Mouse (Mus musculus) heart, embryonic 11.5 days (tissue): ENCODE results near the gene Gns. TPM values are rescaled to one million over a fixed set of nuclear protein-coding genes. Genes with fewer than 3 reads are reported as not detected.

Experiments
- ATAC-seq: fragments of 200-750 bp; cut with Nextera tagmentation; replicated peaks from 2 replicates; pipeline ENCODE4 v1.8.0; 2017; ENCODE audit warnings: moderate library complexity; ENCODE audit not compliant: insufficient number of reproducible peaks, low FRiP score, low TSS enrichment
- H3K27ac ChIP-seq: fragments of 300-500 bp; sonication (generic); 2 replicates; pipeline ENCODE4 v1.5.1; 2014; ENCODE audit warnings: mild to moderate bottlenecking, low read depth, low read length
- H3K27me3 ChIP-seq: fragments of 300-500 bp; sonication (generic); 2 replicates; pipeline ENCODE4 v1.6.1; 2014; ENCODE audit warnings: mild to moderate bottlenecking, low read length, mixed read lengths; ENCODE audit not compliant: control insufficient read depth, insufficient read depth
- H3K36me3 ChIP-seq: fragments of 300-500 bp; sonication (generic); 2 replicates; pipeline ENCODE4 v1.6.1; 2014; ENCODE audit warnings: mild to moderate bottlenecking, low read length, moderate library complexity, mixed read lengths; ENCODE audit not compliant: control insufficient read depth, insufficient read depth
- H3K4me1 ChIP-seq: fragments of 300-500 bp; sonication (generic); 2 replicates; pipeline ENCODE4 v1.6.1; 2014; ENCODE audit warnings: low read length; ENCODE audit not compliant: control insufficient read depth, insufficient read depth
- H3K4me2 ChIP-seq: fragments of 300-500 bp; sonication (generic); 2 replicates; pipeline ENCODE4 v1.6.1; 2014; ENCODE audit warnings: mild to moderate bottlenecking, moderate library complexity
- H3K4me3 ChIP-seq: fragments of 300-500 bp; sonication (generic); 2 replicates; pipeline ENCODE4 v1.5.1; 2014; ENCODE audit warnings: low read depth, low read length
- H3K9ac ChIP-seq: fragments of 300-500 bp; sonication (generic); 2 replicates; pipeline ENCODE4 v1.6.1; 2014; ENCODE audit warnings: mild to moderate bottlenecking, low read depth, low read length, moderate library complexity
- H3K9me3 ChIP-seq: fragments of 300-500 bp; sonication (generic); replicated peaks from 2 replicates; pipeline ENCODE4 v1.6.1; 2016; ENCODE audit warnings: low read length; ENCODE audit not compliant: control insufficient read depth
- WGBS: fragments of 180-500 bp; shearing (Covaris S2); extraction: QIAGEN DNeasy Blood & Tissue Kit; methylation state at CpG from one replicate; pipeline ENCODE4 v1.1.7; 2014; ENCODE audit not compliant: insufficient replicate concordance; 5-methylcytosine and 5-hydroxymethylcytosine counted together
- polyA plus RNA-seq: library from polyadenylated mRNA; unstranded; fragments of >200 nt; fragmentation: Nextera tagmentation; extraction: Ambion mirVana; gene quantifications from 2 replicates; pipeline ENCODE4 v1.2.1, GENCODE M21; 2014

Gene Gns
- polyA plus RNA-seq, 1 experiment from 2014 or later: 33.6 TPM

DNA sequence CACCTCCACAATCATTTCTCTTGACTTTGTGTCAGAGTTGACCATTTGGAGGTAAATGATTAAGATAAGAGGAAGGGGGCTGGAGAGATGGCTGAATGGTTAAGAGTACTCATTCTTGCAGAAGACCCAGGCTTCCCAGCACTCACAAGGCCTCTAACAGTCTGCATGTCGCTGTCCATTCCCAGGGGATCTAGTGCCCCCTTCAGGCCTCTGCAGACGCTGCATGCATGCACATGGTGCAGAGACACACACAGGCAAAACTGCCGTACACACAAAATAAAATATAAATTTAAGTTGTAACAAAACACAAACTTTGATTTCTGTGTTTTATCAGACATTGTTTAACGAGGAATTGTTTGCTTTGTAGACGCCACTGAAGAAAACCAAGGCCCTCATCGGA is 5.9 kb downstream of the Gns start:
- Histone ChIP-seq H3K4me1 (peaks cover 10% of the 10 kb centered on the region), H3K27me3 (no peaks in the 10 kb centered on the region), H3K9ac (no peak overlapping the region), H3K27ac (no peak overlapping the region), H3K36me3 (no peaks in the 10 kb centered on the region; the same call in 1 of the 2 replicates), H3K4me2 (no peak overlapping the region), H3K4me3 (no peak overlapping the region), H3K9me3 (no peaks in the 10 kb centered on the region)
- no peak for ATAC-seq
- WGBS: 91% methylated on average over 6 of the region's 6 CpGs

DNA sequence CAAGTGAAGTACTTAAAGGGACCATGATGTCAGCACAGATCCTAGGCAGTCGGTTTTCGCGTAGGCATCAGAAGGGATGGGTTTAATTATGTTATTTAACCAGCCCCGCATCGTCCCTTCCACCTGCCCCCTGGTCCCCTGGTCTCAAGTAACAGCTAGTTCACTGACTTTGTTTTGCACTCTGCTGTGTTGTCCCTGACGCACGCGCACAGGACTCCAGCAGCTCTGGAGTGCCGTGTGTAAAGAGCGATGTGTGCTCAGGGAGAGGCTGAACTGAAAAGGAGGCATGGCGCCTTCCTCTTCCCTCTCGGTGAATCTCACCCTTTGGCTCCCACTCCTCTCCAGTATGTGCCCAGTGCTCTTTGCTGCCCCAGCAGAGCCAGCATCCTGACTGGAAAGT is 9.1 kb downstream of the Gns start:
- Histone ChIP-seq H3K36me3 (peaks cover 17% of the 10 kb centered on the region), H3K4me2 (no peak overlapping the region)
- 82% methylated on average over 12 of the region's 12 CpGs for WGBS

DNA sequence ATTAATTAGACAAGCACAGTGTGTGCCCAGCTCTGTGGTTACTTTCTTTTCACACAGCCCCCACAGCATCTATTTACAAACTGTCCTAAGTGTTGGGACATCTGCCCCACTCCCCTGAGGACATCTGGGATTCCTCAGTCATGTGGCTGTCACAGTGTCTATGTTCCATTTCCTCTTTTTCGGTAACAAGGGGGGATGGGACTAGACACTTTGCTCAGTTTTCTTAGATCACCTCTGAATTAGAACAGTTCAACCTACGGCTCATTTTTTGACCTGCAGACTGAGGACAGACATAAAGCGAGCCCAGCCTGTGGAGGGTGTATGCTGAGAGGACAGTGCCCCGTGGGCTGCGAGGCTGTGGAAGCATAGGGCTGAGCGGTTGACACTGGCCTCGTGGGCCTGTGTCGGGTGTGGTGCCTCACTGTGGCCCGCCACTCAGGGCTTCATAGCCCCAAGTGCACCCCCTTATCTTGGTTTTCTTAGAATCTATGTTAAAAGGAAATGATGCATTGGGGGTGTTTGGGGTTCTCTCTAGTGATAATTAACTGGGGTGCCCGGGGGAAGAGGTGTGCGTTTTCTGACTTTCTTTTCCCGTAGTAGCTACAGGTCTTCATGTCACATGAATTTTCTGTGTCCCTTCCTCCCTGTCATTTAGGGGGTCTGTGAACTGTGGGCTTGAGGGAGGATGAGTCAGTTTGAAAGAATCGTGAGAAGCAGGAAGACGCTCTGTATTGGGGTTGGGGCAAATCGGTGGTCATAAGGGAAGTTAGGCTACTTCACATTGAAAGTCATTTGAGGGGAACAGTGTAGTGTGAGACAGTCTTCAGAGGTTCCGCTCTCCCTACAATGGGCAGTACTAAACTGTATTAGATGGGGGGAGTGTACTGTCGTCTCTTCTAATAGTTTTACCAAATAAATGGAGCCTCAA is 10.1 kb downstream of the Gns start:
- Histone ChIP-seq H3K9ac (no peak overlapping the region), H3K27ac (no peak overlapping the region), H3K4me3 (no peak overlapping the region), H3K4me2 (no peak overlapping the region), H3K36me3 (peaks cover 23% of the 10 kb centered on the region), H3K27me3 (no peaks in the 10 kb centered on the region), H3K9me3 (no peaks in the 10 kb centered on the region), H3K4me1 (peaks cover 3% of the 10 kb centered on the region; the same call in 1 of the 2 replicates)
- ATAC-seq: no peak
- WGBS: 69% methylated on average over 17 of the region's 17 CpGs

More for the DNA sequence above, 9.1 kb downstream of the Gns start:
- H3K9me3 ChIP-seq: no peaks in the 10 kb centered on the region
- ATAC-seq: no peak
- H3K27me3 ChIP-seq: no peaks in the 10 kb centered on the region
- H3K9ac ChIP-seq: no peak overlapping the region
- H3K27ac ChIP-seq: no peak overlapping the region
- H3K4me1 ChIP-seq: peaks cover 3% of the 10 kb centered on the region; the same call in 1 of the 2 replicates
- no peak overlapping the region for H3K4me3 ChIP-seq

DNA sequence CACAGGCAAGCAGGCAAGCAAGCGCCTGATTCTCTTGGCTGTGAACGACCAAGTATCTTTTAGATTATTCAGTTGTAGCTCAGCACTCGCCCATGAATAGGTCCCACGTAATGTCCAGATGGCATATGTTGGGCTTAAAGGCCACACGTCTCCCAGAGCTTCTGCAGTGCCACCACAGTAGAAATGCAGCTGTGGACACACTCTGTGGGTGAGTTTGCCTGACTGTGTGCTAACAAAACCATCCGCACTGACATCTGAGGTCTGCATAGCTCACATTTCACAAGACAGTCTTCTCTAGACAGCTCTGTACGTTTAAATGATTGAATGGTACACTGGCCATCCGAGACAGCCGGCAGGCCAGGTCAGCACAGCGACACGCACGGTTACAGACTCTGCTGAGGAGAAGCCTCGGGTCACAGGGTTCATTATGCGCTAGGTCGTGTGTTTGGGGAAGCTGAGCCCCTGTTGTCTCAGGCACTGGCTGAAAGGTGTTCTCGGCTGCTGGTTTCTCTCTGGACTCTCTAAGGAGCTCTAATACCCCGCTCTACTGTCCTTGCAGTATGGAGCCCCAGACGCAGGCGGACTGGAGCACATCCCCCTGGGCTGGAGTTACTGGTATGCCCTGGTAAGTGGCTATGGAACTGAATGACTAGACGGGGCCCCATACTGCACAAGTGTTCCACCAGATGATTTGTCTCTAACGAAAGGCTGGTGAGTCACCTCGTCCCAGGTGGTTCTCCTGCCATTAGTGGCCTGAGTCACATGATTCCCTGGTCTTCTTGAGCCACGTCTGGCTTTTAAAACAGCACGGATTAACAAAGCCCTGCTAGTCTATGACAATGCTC is 11.0 kb downstream of the Gns start:
- WGBS: 74% methylated on average over 24 of the region's 24 CpGs
- H3K36me3 ChIP-seq: peaks cover 29% of the 10 kb centered on the region
- H3K4me1 ChIP-seq: peaks cover 3% of the 10 kb centered on the region; the same call in 1 of the 2 replicates
- H3K9ac ChIP-seq: no peak overlapping the region
- H3K27ac ChIP-seq: no peak overlapping the region
- ATAC-seq: no peak
- H3K4me2 ChIP-seq: no peak overlapping the region
- H3K27me3 ChIP-seq: no peaks in the 10 kb centered on the region
- H3K9me3 ChIP-seq: no peaks in the 10 kb centered on the region
- H3K4me3 ChIP-seq: no peak overlapping the region

DNA sequence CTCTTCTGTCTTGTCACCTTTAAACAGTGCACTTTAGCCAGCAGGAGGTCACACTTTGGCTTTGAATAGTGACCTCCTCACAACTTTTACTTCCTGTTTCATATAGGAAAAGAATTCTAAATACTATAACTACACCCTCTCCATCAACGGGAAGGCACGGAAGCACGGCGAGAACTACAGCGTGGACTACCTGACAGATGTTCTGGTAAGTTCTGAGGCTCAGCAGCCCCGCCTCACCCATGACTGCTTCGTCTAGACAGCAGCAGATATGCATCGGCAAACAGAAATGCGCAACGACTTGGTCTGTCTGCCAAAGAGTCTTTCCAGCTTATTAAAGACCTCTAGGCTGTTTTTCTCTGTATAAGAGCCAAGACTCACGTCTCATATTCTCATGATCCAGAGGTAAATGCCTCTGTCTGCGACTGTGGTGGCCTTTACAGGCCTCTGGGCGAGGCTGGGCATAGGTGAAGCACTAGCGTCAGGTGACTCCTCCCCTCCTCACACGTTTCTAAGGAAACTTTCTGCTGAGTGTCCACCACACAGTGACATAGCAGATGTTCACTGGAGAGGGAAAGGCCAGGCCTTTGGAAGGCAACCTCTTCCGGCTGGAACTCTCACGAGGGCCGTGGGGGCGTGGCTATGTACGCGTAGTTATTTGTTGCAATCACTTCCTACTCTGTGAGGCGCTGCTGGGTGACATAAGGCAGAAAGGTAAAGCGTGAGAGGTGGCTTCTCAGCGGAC is 11.8 kb downstream of the Gns start:
- Histone ChIP-seq H3K9ac (no peak overlapping the region), H3K4me3 (no peak overlapping the region), H3K4me2 (no peak overlapping the region), H3K27ac (no peak overlapping the region), H3K27me3 (no peaks in the 10 kb centered on the region), H3K4me1 (peaks cover 3% of the 10 kb centered on the region; the same call in 1 of the 2 replicates), H3K36me3 (peaks cover 30% of the 10 kb centered on the region), H3K9me3 (no peaks in the 10 kb centered on the region)
- 89% methylated on average over 24 of the region's 24 CpGs for WGBS
- no peak for ATAC-seq

DNA sequence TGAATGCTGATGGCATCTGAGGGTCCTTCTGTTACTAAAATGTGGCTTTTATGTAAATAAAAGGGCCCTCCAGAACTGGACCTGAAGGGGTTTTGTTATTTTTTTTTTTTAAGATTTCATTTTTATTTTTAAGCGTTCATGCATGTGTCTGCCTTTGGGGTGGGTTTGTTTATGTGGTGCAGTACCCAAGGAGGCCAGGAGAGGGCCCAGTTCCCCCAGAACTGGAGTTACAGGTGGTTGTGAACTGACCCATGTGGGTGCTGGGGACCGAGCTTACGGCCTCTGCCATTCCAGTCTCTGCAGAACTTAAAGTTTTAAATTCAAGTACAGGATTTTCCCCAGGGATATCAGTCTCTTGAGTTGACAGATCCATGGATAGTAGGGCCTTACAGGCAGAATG is 14.5 kb downstream of the Gns start:
- Histone ChIP-seq H3K27ac (no peak overlapping the region), H3K4me2 (no peak overlapping the region), H3K9ac (no peak overlapping the region), H3K9me3 (no peaks in the 10 kb centered on the region), H3K27me3 (no peaks in the 10 kb centered on the region), H3K4me3 (no peak overlapping the region), H3K4me1 (peaks cover 12% of the 10 kb centered on the region; the same call in 1 of the 2 replicates), H3K36me3 (peaks cover 30% of the 10 kb centered on the region)
- ATAC-seq: no peak
- WGBS: 99% methylated on average over 3 of the region's 3 CpGs

DNA sequence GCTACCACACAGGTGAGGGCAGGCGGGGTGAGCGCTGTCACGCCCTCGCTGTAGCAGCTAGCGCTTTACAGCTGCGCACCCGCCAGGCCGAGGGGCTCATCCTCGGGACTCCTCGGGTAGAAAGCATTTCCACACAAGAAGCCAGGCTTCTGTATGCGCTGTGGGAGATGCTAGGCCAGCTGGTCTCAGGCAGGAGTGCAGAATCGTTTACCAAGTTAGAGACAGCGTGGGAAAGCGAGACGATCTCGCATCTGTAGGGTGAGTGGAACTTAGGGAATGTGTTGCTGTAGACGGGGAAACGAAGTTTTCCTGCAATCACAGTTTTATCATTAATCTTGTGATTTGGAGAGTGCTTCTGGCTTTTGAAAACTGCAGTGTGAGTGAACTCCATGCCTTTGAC is 16.4 kb downstream of the Gns start:
- peaks cover 30% of the 10 kb centered on the region for H3K36me3 ChIP-seq
- H3K4me2 ChIP-seq: no peak overlapping the region
- no peak for ATAC-seq
- H3K9ac ChIP-seq: no peak overlapping the region
- no peak overlapping the region for H3K27ac ChIP-seq
- H3K9me3 ChIP-seq: no peaks in the 10 kb centered on the region
- no peaks in the 10 kb centered on the region for H3K27me3 ChIP-seq
- 81% methylated on average over 18 of the region's 18 CpGs for WGBS
- H3K4me3 ChIP-seq: no peak overlapping the region
- H3K4me1 ChIP-seq: peaks cover 12% of the 10 kb centered on the region

DNA sequence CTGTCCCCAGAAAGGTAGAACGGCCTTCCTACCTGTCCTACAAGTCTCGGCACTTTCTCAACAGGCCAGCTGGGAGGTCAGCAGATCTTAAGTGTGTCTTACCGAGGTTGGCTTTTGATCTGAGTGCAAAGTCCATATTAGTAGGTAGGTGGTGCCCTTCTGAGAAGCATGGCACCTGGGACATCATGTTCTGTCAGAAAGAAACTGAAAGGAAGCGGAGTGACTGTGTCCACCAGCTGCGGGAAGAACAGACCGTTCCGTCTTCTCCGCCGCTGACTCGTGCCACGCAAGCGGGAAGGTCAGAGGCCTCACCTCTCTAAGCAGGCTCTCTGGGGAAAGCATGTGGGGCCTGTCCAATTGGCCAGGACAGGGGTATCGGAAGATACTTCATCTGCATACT is 19.8 kb downstream of the Gns start:
- Histone ChIP-seq H3K4me1 (peaks cover 19% of the 10 kb centered on the region), H3K4me2 (no peak overlapping the region), H3K9me3 (no peaks in the 10 kb centered on the region), H3K27me3 (no peaks in the 10 kb centered on the region), H3K27ac (no peak overlapping the region), H3K9ac (no peak overlapping the region), H3K4me3 (no peak overlapping the region), H3K36me3 (peaks cover 17% of the 10 kb centered on the region)
- WGBS: 92% methylated on average over 13 of the region's 13 CpGs
- ATAC-seq: no peak
